Mouse (Mus musculus) liver, embryonic 16.5 days (tissue): ENCODE data around the gene Dgkd. TPM values are rescaled to one million over a fixed set of nuclear protein-coding genes. Genes with fewer than 3 reads are reported as not detected.
A peak's percentile ranks its signal among the peaks of the same experiment; 100 is the strongest.

Experiments used
- ATAC-seq: fragments of 200-750 bp; cut with Nextera tagmentation; 2 replicates; pipeline ENCODE4 v1.8.0; 2017; ENCODE audit warnings: low read depth, mild to moderate bottlenecking, moderate number of reproducible peaks, moderate library complexity
- H3K27ac ChIP-seq: fragments of 300-500 bp; sonication (generic); 2 replicates; pipeline ENCODE4 v1.5.1; 2014; ENCODE audit warnings: mild to moderate bottlenecking, low read length
- H3K27me3 ChIP-seq: fragments of 300-500 bp; sonication (generic); 2 replicates; pipeline ENCODE4 v1.6.1; 2014; ENCODE audit warnings: low read depth, low read length, mixed read lengths; ENCODE audit not compliant: control insufficient read depth, insufficient read depth
- H3K36me3 ChIP-seq: fragments of 300-500 bp; sonication (generic); 2 replicates; pipeline ENCODE4 v1.6.1; 2014; ENCODE audit warnings: mild to moderate bottlenecking; ENCODE audit not compliant: control insufficient read depth, insufficient read depth
- H3K4me1 ChIP-seq: fragments of 300-500 bp; sonication (generic); 2 replicates; pipeline ENCODE4 v1.6.1; 2014; ENCODE audit warnings: low read depth, low read length, mixed read lengths; ENCODE audit not compliant: control insufficient read depth
- H3K4me2 ChIP-seq: fragments of 300-500 bp; sonication (generic); 2 replicates; pipeline ENCODE4 v1.6.1; 2014; ENCODE audit warnings: low read depth, low read length, mixed read lengths
- H3K4me3 ChIP-seq: fragments of 300-500 bp; sonication (generic); 2 replicates; pipeline ENCODE4 v1.5.1; 2014; ENCODE audit warnings: low read depth, mild to moderate bottlenecking, low read length
- H3K9ac ChIP-seq: fragments of 300-500 bp; sonication (generic); 2 replicates; pipeline ENCODE4 v1.6.1; 2014; ENCODE audit warnings: low read depth, low read length
- H3K9me3 ChIP-seq: fragments of 300-500 bp; sonication (generic); replicated peaks from 2 replicates; pipeline ENCODE4 v1.6.1; 2016; ENCODE audit warnings: low read length; ENCODE audit not compliant: control insufficient read depth
- whole genome bisulfite sequencing: fragments of 180-500 bp; shearing (Covaris S2); extraction: QIAGEN DNeasy Blood & Tissue Kit; methylation state at CpG from one replicate; pipeline ENCODE4 v1.1.7; 2014; ENCODE audit not compliant: insufficient replicate concordance; 5-methylcytosine and 5-hydroxymethylcytosine counted together
- polyA plus RNA-seq: library from polyadenylated mRNA; unstranded; fragments of >200 nt; fragmentation: Nextera tagmentation; extraction: Ambion mirVana; gene quantifications from 2 replicates; pipeline ENCODE4 v1.2.1, GENCODE M21; 2015

Dgkd gene
- polyA plus RNA-seq, 1 experiment from 2014 or later, result 11.9 TPM

DNA sequence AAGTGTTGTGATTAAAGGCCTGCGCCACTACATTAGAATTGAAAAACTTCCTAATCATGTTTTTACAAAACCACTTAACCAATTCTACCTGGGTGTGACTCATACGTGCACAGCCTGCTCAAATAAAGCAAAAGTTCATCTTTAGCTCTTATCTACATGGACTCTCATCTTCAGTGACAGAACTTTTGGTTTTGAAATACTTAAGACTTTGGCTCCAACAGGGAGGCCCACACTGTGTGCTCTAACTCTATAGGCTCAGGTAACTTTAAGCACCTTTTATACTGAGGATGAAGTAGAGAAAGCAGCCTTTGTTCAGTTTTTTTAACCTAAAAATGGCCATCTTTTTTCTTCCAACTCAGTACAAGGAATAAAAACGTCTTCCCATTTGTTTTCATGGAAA is 100.0 kb downstream of the Dgkd start:
- Histone ChIP-seq H3K9ac (no peak overlapping the region), H3K4me3 (no peak overlapping the region), H3K27ac (no peak overlapping the region), H3K27me3 (no peaks in the 10 kb centered on the region), H3K4me2 (no peak overlapping the region), H3K9me3 (no peaks in the 10 kb centered on the region), H3K4me1 (no peaks in the 10 kb centered on the region), H3K36me3 (peaks cover 22% of the 10 kb centered on the region)
- ATAC-seq, result no peak
- WGBS, result 50% methylated on average over 3 of the region's 3 CpGs

DNA sequence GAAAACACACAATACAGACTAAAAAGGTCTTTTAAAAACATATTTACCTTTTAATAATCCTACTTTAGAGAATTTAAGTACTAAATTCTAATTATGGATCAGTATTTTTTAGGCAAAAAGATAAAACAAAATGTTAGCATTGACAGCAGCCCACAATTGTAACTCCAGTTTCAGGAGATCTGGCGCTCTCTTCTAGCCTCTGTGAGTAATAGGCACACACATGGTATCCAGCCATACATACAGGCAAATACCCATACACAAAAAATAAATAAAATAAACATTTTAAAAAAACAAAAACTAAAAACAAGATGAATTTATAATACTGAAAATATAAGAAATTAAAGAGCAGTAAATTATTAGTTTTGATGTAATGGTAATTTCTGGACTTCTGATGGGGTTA is 105.8 kb downstream of the Dgkd start:
- Histone ChIP-seq H3K4me3 (no peak overlapping the region), H3K9ac (no peak overlapping the region), H3K36me3 (peaks cover 7% of the 10 kb centered on the region), H3K4me1 (peaks cover 28% of the 10 kb centered on the region), H3K9me3 (no peaks in the 10 kb centered on the region), H3K4me2 (no peak overlapping the region), H3K27me3 (no peaks in the 10 kb centered on the region), H3K27ac (no peak overlapping the region)
- WGBS, result 94% methylated on average over 1 of the region's 1 CpGs
- no peak for ATAC-seq

DNA sequence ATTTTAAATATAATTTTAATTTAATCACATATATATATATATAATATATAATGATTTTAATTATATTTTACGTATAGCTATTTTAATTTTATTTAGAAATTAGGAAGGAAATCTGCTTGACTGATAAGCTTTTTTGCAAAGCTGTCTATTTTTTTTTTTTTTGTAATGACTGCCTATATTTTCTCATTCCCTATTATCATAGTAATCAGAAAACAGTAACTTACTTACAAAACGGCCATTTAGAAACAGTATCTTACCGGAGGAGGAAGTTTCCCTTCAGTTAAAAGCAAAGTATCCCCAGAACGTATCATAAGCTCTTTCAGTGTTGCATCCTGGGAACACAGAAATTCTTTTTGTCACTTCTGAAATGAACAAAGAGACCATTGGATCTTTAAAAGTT is 106.4 kb downstream of the Dgkd start:
- no peak overlapping the region; the same call in 1 of the 2 replicates for H3K9ac ChIP-seq
- peaks cover 28% of the 10 kb centered on the region for H3K4me1 ChIP-seq
- no peak for ATAC-seq
- 25% methylated on average over 4 of the region's 4 CpGs for WGBS
- H3K27ac ChIP-seq, result no peak overlapping the region; the same call in 1 of the 2 replicates
- H3K4me2 ChIP-seq, result peak overlapping the region; percentile 24; the same call in 1 of the 2 replicates
- H3K27me3 ChIP-seq, result no peaks in the 10 kb centered on the region
- H3K4me3 ChIP-seq, result no peak overlapping the region
- H3K9me3 ChIP-seq, result no peaks in the 10 kb centered on the region
- H3K36me3 ChIP-seq, result peaks cover 7% of the 10 kb centered on the region

DNA sequence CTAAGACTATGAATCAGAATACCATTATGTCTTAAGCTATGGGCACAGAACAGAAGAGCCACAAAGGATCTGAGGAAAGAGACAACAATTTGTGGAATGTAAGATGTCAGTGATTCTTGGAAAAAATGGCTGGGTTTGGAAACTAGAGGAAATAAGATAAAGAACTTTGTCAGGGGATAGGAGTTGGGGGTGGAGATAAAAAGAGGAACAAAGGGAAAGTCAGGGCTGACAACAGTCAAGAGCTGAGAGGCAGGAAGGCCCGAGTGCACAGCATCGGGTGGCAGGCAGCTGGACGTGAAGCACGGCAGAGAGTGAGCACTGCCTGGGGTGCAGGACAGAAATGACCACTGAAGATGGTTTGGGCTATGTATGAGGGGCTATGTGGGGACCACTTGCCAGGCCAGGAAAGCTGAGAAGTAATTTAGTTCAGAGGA is 106.9 kb downstream of the Dgkd start:
- no peak for ATAC-seq
- Histone ChIP-seq H3K9me3 (no peaks in the 10 kb centered on the region), H3K4me3 (no peak overlapping the region), H3K4me2 (peak overlapping the region; percentile 24), H3K4me1 (peaks cover 28% of the 10 kb centered on the region), H3K36me3 (peaks cover 7% of the 10 kb centered on the region), H3K27me3 (no peaks in the 10 kb centered on the region), H3K9ac (peak overlapping the region; percentile 68), H3K27ac (peak overlapping the region; percentile 95)
- WGBS, result 7% methylated on average over 4 of the region's 4 CpGs

DNA sequence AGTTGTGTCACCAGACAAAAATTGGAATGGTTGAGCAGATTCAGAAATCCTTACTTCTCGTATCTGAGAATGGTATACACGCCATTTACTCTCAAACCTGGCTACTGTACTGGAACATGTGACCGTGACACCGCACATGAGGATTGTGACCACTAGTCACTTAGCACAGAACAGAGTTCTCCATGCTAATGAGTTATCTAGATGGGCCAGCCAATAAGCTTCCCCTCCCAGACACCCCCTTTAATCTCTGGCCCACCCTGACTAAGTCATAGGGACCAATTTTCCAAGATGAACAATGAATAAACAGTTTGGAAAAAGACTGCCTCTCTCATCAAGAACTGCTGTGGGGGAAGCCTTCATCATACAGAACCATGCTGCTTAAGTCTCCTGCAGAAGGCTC is 107.7 kb downstream of the Dgkd start:
- Histone ChIP-seq H3K9me3 (no peaks in the 10 kb centered on the region), H3K9ac (peak overlapping the region; percentile 68), H3K36me3 (peaks cover 4% of the 10 kb centered on the region), H3K4me2 (peak overlapping the region; percentile 63; the same call in 1 of the 2 replicates), H3K4me1 (peaks cover 28% of the 10 kb centered on the region), H3K4me3 (no peak overlapping the region), H3K27me3 (no peaks in the 10 kb centered on the region), H3K27ac (peak overlapping the region; percentile 95)
- WGBS, result 42% methylated on average over 4 of the region's 4 CpGs
- ATAC-seq, result peak; percentile 20

DNA sequence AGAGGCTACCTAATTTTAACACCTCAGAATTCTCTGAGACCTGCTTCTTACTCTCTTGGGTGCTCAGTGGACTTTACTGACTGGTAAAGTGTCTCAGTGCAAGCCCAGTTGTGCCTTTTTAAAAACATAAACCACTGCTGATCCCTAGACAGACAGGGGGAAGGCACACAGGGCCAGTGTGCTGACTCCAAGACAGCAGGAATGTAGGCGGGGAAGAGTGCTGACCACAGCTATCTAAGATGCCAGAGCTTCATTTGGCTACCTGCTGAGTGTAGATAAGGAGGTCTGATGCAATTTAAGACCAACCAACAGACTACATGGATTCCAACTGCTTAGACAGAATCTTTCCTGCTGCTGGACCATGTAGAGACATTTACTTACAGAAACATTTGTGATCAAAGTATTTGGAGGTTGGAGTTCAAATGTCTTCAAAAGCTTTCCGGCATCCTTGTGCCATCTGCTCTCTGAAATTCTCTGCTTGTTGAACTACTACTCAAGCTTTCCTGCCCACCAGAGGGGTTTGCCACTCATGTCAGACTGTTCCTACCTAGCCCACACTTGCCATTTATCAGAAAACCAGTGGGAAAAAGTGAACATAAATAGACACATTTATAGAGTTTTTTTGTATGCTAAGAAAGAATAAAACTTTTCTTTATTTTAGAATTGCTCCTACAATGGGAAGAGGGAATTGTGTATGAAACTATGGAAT is 108.5 kb downstream of the Dgkd start:
- Histone ChIP-seq H3K27me3 (no peaks in the 10 kb centered on the region), H3K4me3 (0 out of 2 replicates have a peak overlapping the region, but pooled peaks have one; percentile 9), H3K4me1 (peaks cover 28% of the 10 kb centered on the region), H3K9me3 (no peaks in the 10 kb centered on the region), H3K4me2 (peak overlapping the region; percentile 63), H3K27ac (peak overlapping the region; percentile 95), H3K9ac (peak overlapping the region; percentile 68), H3K36me3 (0 out of 2 replicates have a peak, but pooled peaks cover 2% of the 10 kb centered on the region)
- 11% methylated on average over 2 of the region's 2 CpGs for WGBS
- peak; percentile 100 for ATAC-seq

DNA sequence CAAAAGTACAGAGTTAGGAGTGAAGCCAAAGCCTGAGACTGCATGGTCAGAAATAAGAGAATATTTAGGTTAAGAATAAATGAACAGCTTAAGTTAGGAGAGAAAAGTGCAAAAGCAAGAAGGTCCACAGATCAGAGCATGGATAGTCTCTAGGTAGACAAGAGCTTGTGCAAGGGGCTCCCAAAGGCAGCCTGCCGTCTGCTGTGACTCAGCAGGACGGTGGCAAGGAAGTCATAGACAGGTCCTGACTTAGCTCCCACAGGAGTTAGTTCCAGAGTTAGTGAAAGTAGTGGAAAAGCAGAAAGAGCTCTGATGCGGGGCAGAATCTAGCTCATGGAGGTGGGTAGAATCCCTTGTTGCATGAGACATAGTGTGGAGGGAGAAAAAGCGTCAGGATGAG is 117.3 kb downstream of the Dgkd start:
- H3K27ac ChIP-seq, result no peak overlapping the region
- no peaks in the 10 kb centered on the region for H3K9me3 ChIP-seq
- ATAC-seq, result no peak
- 55% methylated on average over 4 of the region's 4 CpGs for WGBS
- H3K36me3 ChIP-seq, result peaks cover 5% of the 10 kb centered on the region
- no peaks in the 10 kb centered on the region for H3K27me3 ChIP-seq
- H3K4me2 ChIP-seq, result no peak overlapping the region
- H3K4me3 ChIP-seq, result no peak overlapping the region
- no peak overlapping the region for H3K9ac ChIP-seq
- H3K4me1 ChIP-seq, result no peaks in the 10 kb centered on the region

DNA sequence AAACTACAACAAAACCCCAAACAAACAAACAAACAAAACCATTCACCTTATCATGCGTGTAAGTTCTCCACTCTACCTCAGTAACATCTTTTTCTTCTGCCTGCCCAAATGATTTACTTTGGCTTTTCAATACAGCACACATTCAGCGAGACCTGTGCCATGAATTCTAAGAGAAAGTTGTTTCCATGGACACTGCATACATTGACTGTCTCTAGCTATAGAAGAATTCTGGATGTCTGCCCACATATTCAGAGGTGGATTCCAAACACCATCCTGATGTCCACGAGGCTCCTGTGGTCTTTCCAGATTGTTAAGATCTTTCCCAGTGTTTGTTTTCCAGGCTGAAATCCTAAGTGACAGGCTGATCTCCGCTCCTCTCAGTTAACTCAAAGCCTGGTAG is 129.2 kb downstream of the Dgkd start:
- Histone ChIP-seq H3K4me1 (no peaks in the 10 kb centered on the region), H3K9me3 (no peaks in the 10 kb centered on the region), H3K27ac (no peak overlapping the region), H3K9ac (no peak overlapping the region), H3K36me3 (peaks cover 10% of the 10 kb centered on the region), H3K27me3 (no peaks in the 10 kb centered on the region), H3K4me2 (no peak overlapping the region), H3K4me3 (no peak overlapping the region)
- no peak for ATAC-seq
- WGBS, result 70% methylated on average over 4 of the region's 4 CpGs

DNA sequence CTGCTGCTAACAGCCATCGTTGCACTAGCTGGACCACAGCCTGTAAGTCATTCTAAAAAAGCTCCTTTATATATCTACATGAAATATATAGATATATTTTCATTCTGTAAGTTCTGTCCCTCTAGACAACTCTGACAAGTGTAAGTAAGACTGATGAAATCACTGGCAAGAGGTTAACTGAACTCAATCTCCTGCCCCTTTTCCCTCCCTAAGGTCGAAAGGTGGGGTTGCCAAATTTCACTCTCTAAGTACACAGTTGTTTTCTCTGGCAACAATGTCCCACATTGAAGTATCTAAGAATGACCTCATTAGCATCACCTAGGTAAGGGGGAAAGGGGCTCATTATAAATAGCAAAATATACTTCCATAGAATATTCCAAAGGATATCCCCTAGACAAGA is 139.6 kb downstream of the Dgkd start:
- Histone ChIP-seq H3K4me1 (no peaks in the 10 kb centered on the region), H3K9me3 (no peaks in the 10 kb centered on the region), H3K9ac (no peak overlapping the region), H3K36me3 (peaks cover 10% of the 10 kb centered on the region), H3K4me3 (no peak overlapping the region), H3K4me2 (no peak overlapping the region), H3K27ac (no peak overlapping the region), H3K27me3 (no peaks in the 10 kb centered on the region)
- no peak for ATAC-seq
- WGBS, result 66% methylated on average over 2 of the region's 2 CpGs
